Mouse (Mus musculus) thymus, postnatal 4 days (tissue): ENCODE measurements at regions not wholly inside any gene's neighbourhood (a gene's known extent, or its start where the extent isn't known, plus 50 kb on each side); places are given as distances from the start of the nearest gene placed in this dataset.
"Not testable (repeated sequence)": the region's sequence is repeated elsewhere in the genome, so short reads cannot be mapped to it uniquely, and the experiment has no call there.

ENCODE experiments used
- DNase-seq: peaks from one replicate; pipeline ENCODE4 v3.0.0; 2021

DNA sequence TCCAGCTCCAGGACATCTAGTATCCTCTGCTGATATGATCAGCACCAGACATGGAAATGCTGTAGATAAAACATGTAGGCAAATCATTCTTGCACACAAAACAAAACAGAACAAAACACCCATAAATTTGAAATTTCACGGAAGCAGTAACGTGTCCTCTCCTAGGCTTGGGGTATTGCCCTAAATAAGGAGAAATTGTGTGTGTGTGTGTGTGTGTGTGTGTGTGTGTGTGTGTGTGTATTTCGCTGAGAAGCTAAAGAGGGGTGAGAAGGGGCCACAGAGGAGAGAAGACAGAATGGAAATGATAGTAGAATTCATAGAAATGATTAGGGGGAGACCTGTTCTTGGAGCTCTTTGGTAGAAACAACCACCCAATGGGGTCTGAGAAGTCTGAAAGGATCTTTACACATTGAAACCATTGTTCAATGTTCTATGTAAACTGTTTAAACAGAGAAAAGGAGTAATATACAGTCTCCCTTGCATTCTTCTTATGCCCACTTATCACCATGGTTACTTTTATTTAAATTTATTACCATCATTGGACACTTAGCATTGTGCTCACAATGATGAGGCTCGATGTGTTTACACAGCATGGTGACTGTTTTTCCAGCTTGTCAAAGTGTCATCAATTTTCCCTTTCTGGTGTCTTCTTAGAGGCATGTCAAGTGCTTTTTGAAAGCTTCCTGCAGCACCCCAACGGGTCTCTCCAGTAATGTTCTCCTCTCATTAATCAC, 317.3 kb upstream of the 4933412E24Rik start:
- DNase-seq: no peak

DNA sequence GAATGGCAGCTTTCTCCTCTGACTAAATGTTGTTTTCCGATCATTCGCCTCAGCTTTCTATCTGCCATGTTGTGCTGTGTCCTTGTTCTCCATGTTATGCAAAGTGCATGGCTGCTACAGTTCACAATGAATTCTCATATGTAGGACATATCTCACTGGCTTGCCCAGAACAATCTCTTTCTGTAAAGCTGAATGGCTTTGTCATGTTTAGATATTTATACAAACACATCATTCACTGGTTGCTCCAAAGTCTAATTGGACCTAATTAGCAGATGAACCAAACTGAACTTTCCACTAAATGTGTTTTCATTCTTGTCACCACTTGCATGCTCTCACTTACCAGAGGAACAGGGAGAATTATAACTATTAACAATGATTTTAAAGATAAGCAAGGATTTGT, 301.2 kb upstream of the 4933412E24Rik start:
- DNase-seq: no peak

GRCm38 (mm10) chr15:60315210-60315609, 298.8 kb upstream of the 4933412E24Rik start:
- no peak for DNase-seq

DNA sequence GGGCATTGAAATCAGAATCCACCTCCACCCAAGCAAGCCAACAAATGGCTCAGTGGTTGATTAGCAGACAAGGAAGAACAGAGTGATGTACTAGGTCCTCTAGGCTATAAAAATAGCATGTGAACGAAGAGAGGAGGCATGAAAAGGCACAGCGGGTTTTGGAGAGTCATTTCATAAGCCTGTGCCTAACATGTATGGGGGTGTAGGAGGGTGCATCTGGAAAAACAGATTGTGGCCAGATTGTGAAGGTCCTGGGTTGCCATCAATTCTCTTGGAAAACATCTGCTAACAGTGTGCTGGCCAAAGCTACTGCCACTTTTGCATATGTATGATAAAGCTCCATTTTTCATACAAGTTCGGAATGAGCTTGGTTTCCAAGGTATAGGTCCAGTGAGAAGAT, 293.5 kb upstream of the 4933412E24Rik start:
- DNase-seq: no peak

- DNase-seq: no peak
Measured at GRCm38 (mm10) chr15:60308968-60309367, 292.6 kb upstream of the 4933412E24Rik start.

- no peak for DNase-seq
Measured at GRCm38 (mm10) chr15:60308126-60308525, 291.7 kb upstream of the 4933412E24Rik start.

- no peak for DNase-seq
Measured at GRCm38 (mm10) chr15:60303501-60303900, 287.1 kb upstream of the 4933412E24Rik start.

- DNase-seq: no peak
Measured at GRCm38 (mm10) chr15:60301939-60302338, 285.5 kb upstream of the 4933412E24Rik start.

- no peak for DNase-seq
Measured at GRCm38 (mm10) chr15:60285321-60285720, 268.9 kb upstream of the 4933412E24Rik start.

- no peak for DNase-seq
Measured at GRCm38 (mm10) chr15:60280378-60280777, 264.0 kb upstream of the 4933412E24Rik start.

GRCm38 (mm10) chr15:60253661-60254060, 237.2 kb upstream of the 4933412E24Rik start:
- DNase-seq: not testable (repeated sequence)

GRCm38 (mm10) chr15:60226335-60226938, 210.0 kb upstream of the 4933412E24Rik start:
- DNase-seq: no peak

- peak; percentile 12 for DNase-seq
Measured at GRCm38 (mm10) chr15:60195070-60195469, 178.7 kb upstream of the 4933412E24Rik start.

DNA sequence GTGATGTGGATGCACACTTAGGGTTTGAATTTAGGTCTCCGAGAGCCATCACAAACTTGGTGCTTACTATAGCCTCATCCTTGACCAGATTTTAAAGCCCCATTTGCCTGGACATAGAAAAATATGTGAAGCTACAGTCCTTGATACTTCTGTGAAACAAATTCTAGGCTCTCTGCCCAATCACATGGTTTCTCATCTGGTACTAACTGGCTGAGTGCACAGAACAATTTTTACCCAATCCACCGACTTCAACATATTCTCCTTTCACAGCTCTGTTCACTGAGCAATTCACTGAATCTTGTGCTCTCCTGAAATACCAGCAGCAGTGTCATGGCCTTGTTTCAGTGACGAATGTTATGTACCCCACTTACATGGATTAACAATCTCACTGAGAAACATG, 176.7 kb upstream of the 4933412E24Rik start:
- DNase-seq: no peak

GRCm38 (mm10) chr15:60187002-60187715, 170.7 kb upstream of the 4933412E24Rik start:
- DNase-seq: peak; percentile 9

- peak; percentile 41 for DNase-seq
Measured at GRCm38 (mm10) chr15:60141554-60142070, 125.2 kb upstream of the 4933412E24Rik start.

DNA sequence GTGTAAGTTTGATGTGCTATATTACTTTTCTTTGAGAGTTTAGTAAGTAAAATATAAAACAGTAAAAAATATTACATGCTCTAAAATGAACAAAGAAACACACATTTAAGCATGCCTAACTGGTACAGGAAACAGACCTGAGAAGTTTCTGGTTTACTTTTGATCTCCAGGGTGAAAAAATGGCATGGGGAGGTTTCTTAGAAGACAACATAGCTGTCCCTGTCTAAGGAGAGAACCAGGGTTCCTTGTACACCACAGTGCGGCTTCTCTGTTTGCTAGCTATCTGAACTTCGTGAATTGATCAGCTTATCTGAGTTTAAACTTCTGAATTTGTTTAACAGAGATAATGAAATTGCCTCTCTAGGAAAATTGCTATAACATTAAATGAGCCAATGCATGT, 120.3 kb upstream of the 4933412E24Rik start:
- DNase-seq: no peak

DNA sequence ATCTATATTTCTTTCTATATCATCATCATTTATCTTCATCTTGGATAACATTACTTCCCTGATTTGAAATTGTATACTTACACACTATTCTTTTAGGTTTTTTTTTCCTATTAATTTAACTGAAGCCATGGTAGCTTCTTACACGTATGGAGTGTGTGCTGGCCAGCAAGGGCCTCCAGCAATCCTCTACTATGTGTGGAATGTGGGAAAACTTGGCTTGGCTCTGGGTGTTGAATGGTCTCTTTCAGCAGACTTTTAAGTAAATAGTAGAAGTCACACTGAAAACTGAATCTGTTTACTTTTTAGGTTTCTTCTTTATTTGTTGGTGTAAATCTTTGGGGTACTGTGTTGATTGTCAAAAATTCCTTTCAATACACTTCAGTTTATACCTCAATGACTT, 118.1 kb upstream of the 4933412E24Rik start:
- DNase-seq: no peak

DNA sequence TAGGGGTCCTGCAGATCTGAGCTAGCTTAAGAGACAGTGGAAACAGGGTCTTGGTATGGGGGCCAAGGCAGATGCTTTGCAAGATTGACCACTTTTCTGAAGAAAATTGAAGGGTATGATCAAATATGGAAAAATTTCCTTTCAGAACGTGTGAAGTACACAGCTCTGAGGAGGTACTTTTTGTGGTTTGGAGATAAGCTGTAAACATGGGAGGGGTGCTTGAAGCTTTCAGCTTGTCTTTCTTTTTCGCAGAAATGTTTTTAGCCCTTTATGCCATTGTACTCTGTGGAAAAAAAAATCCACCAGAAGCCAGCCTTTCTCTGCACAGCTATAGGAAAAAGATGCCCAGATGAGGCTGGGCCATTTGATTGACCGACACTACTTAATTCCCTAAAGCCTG, 116.3 kb upstream of the 4933412E24Rik start:
- no peak for DNase-seq

DNA sequence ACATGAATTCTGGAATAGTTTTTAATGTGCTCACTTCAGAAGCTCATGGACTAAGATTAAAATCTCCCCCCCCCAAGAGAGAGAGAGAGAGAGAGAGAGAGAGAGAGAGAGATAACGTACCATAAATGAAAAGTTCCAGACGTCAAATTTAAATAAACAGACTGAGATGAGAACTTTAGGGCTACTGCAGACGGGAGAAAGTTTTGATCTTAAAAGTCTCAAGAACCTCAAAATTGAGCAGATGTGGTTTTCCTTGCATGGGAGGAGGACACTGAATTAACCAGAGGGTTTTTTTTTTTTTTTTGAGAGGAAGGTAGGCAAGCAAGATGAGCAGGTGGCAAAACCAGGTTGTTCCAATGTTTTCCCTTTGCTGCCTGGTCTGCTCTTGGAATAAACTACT, 108.0 kb upstream of the 4933412E24Rik start:
- DNase-seq: no peak

- no peak for DNase-seq
Measured at GRCm38 (mm10) chr15:60119926-60120325, 103.5 kb upstream of the 4933412E24Rik start.

- DNase-seq: no peak
Measured at GRCm38 (mm10) chr15:60111885-60112284, 95.5 kb upstream of the 4933412E24Rik start.

DNA sequence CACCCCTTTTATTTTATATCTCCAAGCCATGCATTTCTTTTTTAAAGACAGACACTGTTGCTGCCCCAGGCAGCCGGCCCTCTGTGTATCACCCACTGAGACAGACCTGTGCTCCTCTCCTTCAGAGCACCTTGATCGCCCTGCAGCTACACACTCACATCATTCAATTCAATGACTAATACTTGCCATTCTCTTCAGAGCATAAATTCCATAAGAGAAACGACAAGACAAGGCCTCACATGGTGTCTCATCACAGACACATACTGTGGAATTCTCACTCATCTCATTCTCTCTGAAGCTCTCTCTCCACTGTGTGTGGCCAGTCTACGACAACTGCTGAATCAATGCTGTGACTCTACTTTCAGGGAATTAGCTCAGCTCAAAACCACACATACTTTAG, 94.6 kb upstream of the 4933412E24Rik start:
- no peak for DNase-seq

- DNase-seq: no peak
Measured at GRCm38 (mm10) chr15:60104126-60104525, 87.7 kb upstream of the 4933412E24Rik start.
